Mouse (Mus musculus) adrenal gland, adult 18-20 months (tissue): ENCODE results near the gene Btnl1. TPM values are rescaled to one million over a fixed set of nuclear protein-coding genes. Genes with fewer than 3 reads are reported as not detected.

Experiments used
- DNase-seq, 2 experiments: peaks; one replicate each; pipeline ENCODE4 v3.0.0; 2021 to 2022; ENCODE audit warnings: low spot score in 2 of 2
- total RNA-seq, 2 experiments: library from RNA; stranded (reverse); gene quantifications; 1 replicate in 1 of 2; 2 replicates in 1 of 2; pipeline ENCODE4 v1.2.3; 2021

The Btnl1 gene
- total RNA-seq, 2 experiments from 2014 or later: not detected

- DNase-seq: no peak
Measured at GRCm38 (mm10) chr17:34383212-34383611, 6.3 kb downstream of the Btnl1 start.

- DNase-seq: no peak
Measured at GRCm38 (mm10) chr17:34384699-34385098, 7.8 kb downstream of the Btnl1 start.

- DNase-seq: no peak
Measured at GRCm38 (mm10) chr17:34386656-34387055, 9.7 kb downstream of the Btnl1 start.

- DNase-seq: peak; percentile 38 to 44
Measured at GRCm38 (mm10) chr17:34388513-34388912, 11.6 kb downstream of the Btnl1 start.

- DNase-seq: no peak
Measured at GRCm38 (mm10) chr17:34391507-34391906, 14.6 kb downstream of the Btnl1 start.

- DNase-seq: peak; percentile 16 to 34
Measured at GRCm38 (mm10) chr17:34392321-34392720, 15.4 kb downstream of the Btnl1 start.

GRCm38 (mm10) chr17:34397357-34397756 is 20.4 kb downstream of the Btnl1 start:
- peak in 1 of 2 experiments; percentile 32 for DNase-seq

GRCm38 (mm10) chr17:34398058-34398710 is 21.3 kb downstream of the Btnl1 start:
- peak; percentile 22 to 46 for DNase-seq

GRCm38 (mm10) chr17:34398711-34399393 is 21.9 kb downstream of the Btnl1 start, which contains the start of gene BC051142:
TSS of gene BC051142 (plus strand) at chr17:34398820.
- DNase-seq: peak; percentile 66

GRCm38 (mm10) chr17:34399394-34399715 is 22.4 kb downstream of the Btnl1 start:
- no peak for DNase-seq

- DNase-seq: peak; percentile 74 to 76
Measured at GRCm38 (mm10) chr17:34411117-34411516, 34.2 kb downstream of the Btnl1 start.

GRCm38 (mm10) chr17:34420014-34420413 is 43.1 kb downstream of the Btnl1 start:
- no peak for DNase-seq

GRCm38 (mm10) chr17:34427597-34427996 is 50.7 kb downstream of the Btnl1 start:
- no peak for DNase-seq

Other genes starting within 250 kb of the Btnl1 start
- gene H2-DMb2, start 233.8 kb upstream of the Btnl1 start, total RNA-seq: 1 to 10 TPM; 2.0 to 3.8 TPM
- gene H2-DMb1, start 224.1 kb upstream of the Btnl1 start, total RNA-seq: 10 to 100 TPM in 1 of 2 experiments, 1 to 10 TPM in 1; 8.5 to 13.3 TPM
- gene Tap1, start 189.6 kb upstream of the Btnl1 start, total RNA-seq: 10 to 100 TPM; 13.8 to 24.9 TPM
- gene Psmb9, start 189.4 kb upstream of the Btnl1 start, total RNA-seq: 10 to 100 TPM; 15.2 to 31.6 TPM
- gene Psmb8, start 179.4 kb upstream of the Btnl1 start, total RNA-seq: 10 to 100 TPM; 36.2 to 74.2 TPM
- 10 to 100 TPM; 51.6 to 60.9 TPM for gene Tap2, start 173.6 kb upstream of the Btnl1 start, total RNA-seq
- under 1 TPM; 0.40 to 0.99 TPM for gene H2-Ob, start 138.2 kb upstream of the Btnl1 start, total RNA-seq
- gene H2-Ab1, start 119.4 kb upstream of the Btnl1 start, total RNA-seq: 100 to 1,000 TPM in 1 of 2 experiments, 10 to 100 TPM in 1; 90.9 to 173 TPM
- gene H2-Aa, start 89.3 kb upstream of the Btnl1 start, total RNA-seq: 100 to 1,000 TPM; 119 to 219 TPM
- 100 to 1,000 TPM; 134 to 220 TPM for gene H2-Eb1, start 71.3 kb upstream of the Btnl1 start, total RNA-seq
- not detected for gene H2-Eb2, start 51.5 kb upstream of the Btnl1 start, total RNA-seq
- gene Btnl2, start 22.3 kb upstream of the Btnl1 start, total RNA-seq: under 1 TPM; 0.27 to 0.38 TPM
- 1 to 10 TPM; 2.4 to 3.7 TPM for gene BC051142, start 21.7 kb downstream of the Btnl1 start, total RNA-seq
- not detected for gene Btnl4, start 100.2 kb downstream of the Btnl1 start, total RNA-seq
- not detected for gene Btnl6, start 140.2 kb downstream of the Btnl1 start, total RNA-seq
- 10 to 100 TPM; 26.2 to 31.5 TPM for gene Notch4, start 187.1 kb downstream of the Btnl1 start, total RNA-seq
- 1 to 10 TPM; 4.8 to 7.3 TPM for gene Gpsm3, start 212.7 kb downstream of the Btnl1 start, total RNA-seq
- gene Pbx2, start 214.1 kb downstream of the Btnl1 start, total RNA-seq: 10 to 100 TPM; 32.4 to 40.9 TPM
- gene Ager, start 220.7 kb downstream of the Btnl1 start, total RNA-seq: under 1 TPM; 0.73 to 0.86 TPM
- 10 to 100 TPM; 71.8 to 86.7 TPM for gene Rnf5, start 226.6 kb downstream of the Btnl1 start, total RNA-seq
- 100 to 1,000 TPM; 106 to 112 TPM for gene Agpat1, start 227.1 kb downstream of the Btnl1 start, total RNA-seq
- gene Egfl8, start 238.8 kb downstream of the Btnl1 start, total RNA-seq: 1 to 10 TPM; 1.9 to 3.9 TPM